In the genomic region with DNA sequence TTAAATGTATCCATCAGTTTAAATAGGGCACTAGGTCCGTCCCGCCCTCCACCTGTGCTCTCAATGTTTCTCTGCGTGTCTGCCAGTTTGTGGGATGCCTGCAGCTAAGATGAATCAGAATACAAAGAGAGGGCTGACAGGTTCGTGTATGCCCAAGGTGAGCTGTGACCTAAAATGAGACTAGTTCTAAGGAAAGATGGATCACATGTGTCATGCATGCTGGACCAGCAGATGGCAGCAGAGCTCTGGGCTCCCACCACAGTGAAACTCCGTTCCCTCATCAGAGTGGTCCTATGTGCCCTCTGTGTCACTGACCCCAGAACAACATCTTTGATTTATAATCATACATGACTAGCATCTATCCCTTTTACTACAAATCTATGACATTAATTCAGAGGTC, we compare ENCODE assay signal across 8 mouse cellular contexts.
DNase-seq lines count a peak whose midpoint lies in the region; ATAC-seq and TF ChIP-seq lines count a peak whose summit lies in the region.

No protein-coding gene starts in this region.

- no peaks in the 10 kb centered on the region for H3K4me1 ChIP-seq in thymus, adult 2 months (replicated peaks; ENCODE audit: control insufficient read depth, insufficient read depth, low read length)

- TF ChIP-seq POLR2A in thymus, adult 2 months (IDR thresholded peaks at IDR 0.05; ENCODE audit: control insufficient read depth, extremely low read depth, insufficient read depth, low read length, poor library complexity): no peak

- peak; percentile 27 for DNase-seq in thymus, adult 2 months
- no peak for DNase-seq in thymus, adult 18-20 months
- DNase-seq in embryo, embryonic 10.5 days (ENCODE audit: low spot score): peak; percentile 91
- DNase-seq in gastrocnemius, postnatal 25 days: peak; percentile 17
- DNase-seq in induced T-regulatory cell, adult 2 months (ENCODE audit: low read depth): peak; percentile 39
- peak; percentile 35 to 74 for DNase-seq in left cerebral cortex, adult 8-10 months (ENCODE audit: low spot score in 2 of 2)
- DNase-seq in right cerebral cortex, postnatal 25 days: peak; percentile 77

- H3K36me3 ChIP-seq in thymus, adult 2 months (ENCODE audit: control insufficient read depth, insufficient read depth, low read length): no peaks in the 10 kb centered on the region

- WGBS in thymus, adult 2 months: 6% methylated on average over 5 of the region's 5 CpGs

- no peaks in the 10 kb centered on the region for H3K27me3 ChIP-seq in thymus, adult 2 months (ENCODE audit: control insufficient read depth, insufficient read depth, low read length)

- peak; percentile 21; the same call in 1 of the 2 replicates for TF ChIP-seq CTCF in thymus, adult 2 months (IDR thresholded peaks at IDR 0.05; ENCODE audit: borderline replicate concordance, control insufficient read depth, extremely low read depth, insufficient read depth, low read length, poor library complexity)

- H3K27ac ChIP-seq in thymus, adult 2 months (ENCODE audit: control insufficient read depth, insufficient read depth, low read length): no peak overlapping the region

- no peak overlapping the region for H3K4me3 ChIP-seq in thymus, adult 2 months (ENCODE audit: control insufficient read depth, insufficient read depth, low read length)

- peak; percentile 68; the same call in 1 of the 2 replicates for ATAC-seq in megakaryocyte, adult 5-6 weeks (ENCODE audit: poor library complexity, severe bottlenecking)

Comparison
In these comparisons a context has a peak if more than half of its experiments do, and no peak if none do; other contexts are left out.
1. DNase-seq: peak in thymus, adult 2 months (single experiment), embryo, embryonic 10.5 days (single experiment), gastrocnemius, postnatal 25 days (single experiment), induced T-regulatory cell, adult 2 months (single experiment), left cerebral cortex, adult 8-10 months (2 of 2) and right cerebral cortex, postnatal 25 days (single experiment); none in thymus, adult 18-20 months (0 of 2).